Mouse (Mus musculus) embryonic fibroblast, embryonic 13.5 days (primary cell): ENCODE measurements at regions not wholly inside any gene's neighbourhood (a gene's known extent, or its start where the extent isn't known, plus 50 kb on each side); places are given as distances from the start of the nearest gene placed in this dataset.

Experiments
- CTCF ChIP-seq: IDR thresholded peaks from 2 replicates; pipeline ENCODE4 v1.5.1; 2011; ENCODE audit warnings: mild to moderate bottlenecking, control low read depth, low read length, moderate library complexity, borderline replicate concordance; ENCODE audit not compliant: insufficient read depth
- POLR2A ChIP-seq: IDR thresholded peaks from 2 replicates; pipeline ENCODE4 v1.6.1; 2011; ENCODE audit warnings: low read depth, mild to moderate bottlenecking, control low read depth, low read length, moderate library complexity

DNA sequence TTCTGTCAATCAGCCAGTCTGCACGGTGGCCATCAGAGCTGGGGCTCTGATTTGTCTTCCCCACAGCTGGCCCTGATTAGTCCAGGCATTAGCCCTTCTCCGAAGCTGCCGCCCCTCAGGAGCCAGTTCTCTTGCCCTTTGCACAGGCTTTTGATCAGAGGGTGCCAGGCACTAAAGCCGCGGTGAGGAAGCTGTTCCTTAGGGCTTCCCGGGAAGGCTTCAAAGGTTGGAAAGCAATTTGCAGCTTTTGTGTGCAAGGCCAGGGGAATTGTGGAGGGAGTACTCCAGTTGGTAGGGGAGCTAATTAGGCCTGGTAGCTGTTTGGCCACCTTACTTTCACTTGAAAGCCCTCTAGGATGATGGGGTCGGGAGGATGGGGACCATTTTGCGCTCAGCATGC lies 71.2 kb downstream of the 4933412E24Rik start:
- TF ChIP-seq POLR2A (no peak), CTCF (no peak)
